7 mouse cellular contexts compared by ENCODE assay signal in the genomic region with DNA sequence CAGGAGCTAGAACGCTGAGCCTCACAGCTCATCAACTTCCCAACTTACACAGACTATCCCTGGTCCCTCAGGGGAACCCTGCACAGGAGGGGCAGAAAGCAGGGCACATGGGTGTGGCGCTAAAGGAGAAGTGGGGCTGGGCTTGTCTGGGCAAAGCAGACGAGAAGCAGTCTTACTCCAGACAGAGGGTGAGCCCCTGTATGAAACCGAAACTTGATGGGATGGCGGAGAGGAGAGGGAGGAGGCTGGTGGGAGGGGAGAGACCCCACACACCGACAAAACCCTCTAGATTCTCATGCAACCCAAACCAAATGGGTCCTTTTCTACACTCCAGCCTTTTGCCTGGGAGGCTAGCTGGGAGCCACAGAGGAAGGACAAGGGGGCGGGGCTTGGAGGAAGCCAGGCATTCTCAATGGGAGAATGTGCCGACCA. TPM values are rescaled to one million over a fixed set of nuclear protein-coding genes. Genes with fewer than 3 reads are reported as not detected.
DNase-seq lines count a peak whose midpoint lies in the region; ATAC-seq and TF ChIP-seq lines count a peak whose summit lies in the region.

No protein-coding gene starts in this region.

- 14% methylated on average over 8 of the region's 8 CpGs for WGBS in heart, adult 2 months
- 6% methylated on average over 8 of the region's 8 CpGs for WGBS in kidney, postnatal 0 days

- TF ChIP-seq CTCF in heart, adult 2 months (IDR thresholded peaks at IDR 0.05), result no peak
- no peak for TF ChIP-seq CTCF in kidney, postnatal 0 days (IDR thresholded peaks at IDR 0.05; ENCODE audit: low read depth)

- peak overlapping the region; percentile 17 for H3K27ac ChIP-seq in heart, adult 2 months
- no peak overlapping the region for H3K27ac ChIP-seq in kidney, postnatal 0 days

- H3K36me3 ChIP-seq in heart, adult 2 months (ENCODE audit: control insufficient read depth, insufficient read depth, low read length), result no peaks in the 10 kb centered on the region
- no peaks in the 10 kb centered on the region for H3K36me3 ChIP-seq in kidney, postnatal 0 days (ENCODE audit: insufficient read depth, low read length)
- H3K36me3 ChIP-seq in megakaryocyte, embryonic 14.5 days (replicated peaks; ENCODE audit: low read length), result no peaks in the 10 kb centered on the region

- peak overlapping the region; percentile 49 for H3K4me2 ChIP-seq in kidney, postnatal 0 days (ENCODE audit: low read length)

- ATAC-seq in kidney, postnatal 0 days (replicated peaks; ENCODE audit: low FRiP score, low read depth), result no peak

- TF ChIP-seq POLR2A in heart, adult 2 months (IDR thresholded peaks at IDR 0.05; ENCODE audit: insufficient read depth, low read depth, low read length), result no peak

- H3K4me3 ChIP-seq in heart, adult 2 months, result peak overlapping the region; percentile 5
- peak overlapping the region; percentile 25 for H3K4me3 ChIP-seq in kidney, postnatal 0 days (replicated peaks; ENCODE audit: low read depth, low read length)
- H3K4me3 ChIP-seq in megakaryocyte, embryonic 14.5 days (replicated peaks), result peak overlapping the region; percentile 91

- no peaks in the 10 kb centered on the region for H3K79me2 ChIP-seq in heart, adult 2 months (replicated peaks; ENCODE audit: control insufficient read depth, insufficient read depth, low read length)

- intact Hi-C loops in heart, adult 2 months (cut with DNase I), result no loop called here
- intact Hi-C loops in left cerebral cortex, postnatal 14 days (cut with DNase I), result no loop called here

- H3K9ac ChIP-seq in heart, adult 2 months (ENCODE audit: low read depth, low read length), result peak overlapping the region; percentile 5; the same call in 1 of the 2 replicates
- H3K9ac ChIP-seq in kidney, postnatal 0 days (ENCODE audit: low read depth, low read length), result 0 out of 2 replicates have a peak overlapping the region, but pooled peaks have one; percentile 10

- H3K9me3 ChIP-seq in kidney, postnatal 0 days (replicated peaks; ENCODE audit: low read length), result no peaks in the 10 kb centered on the region
- H3K9me3 ChIP-seq in megakaryocyte, embryonic 14.5 days, result no peaks in the 10 kb centered on the region; the same call in 1 of the 2 replicates

- no peaks in the 10 kb centered on the region for H3K27me3 ChIP-seq in heart, adult 2 months (ENCODE audit: control insufficient read depth, insufficient read depth, low read length)
- H3K27me3 ChIP-seq in kidney, postnatal 0 days (ENCODE audit: insufficient read depth, low read length), result no peaks in the 10 kb centered on the region
- peaks cover 60% of the 10 kb centered on the region for H3K27me3 ChIP-seq in megakaryocyte, embryonic 14.5 days (replicated peaks)

- H3K4me1 ChIP-seq in heart, adult 2 months (ENCODE audit: control insufficient read depth, insufficient read depth, low read length), result no peaks in the 10 kb centered on the region; the same call in 1 of the 2 replicates
- peaks cover 31% of the 10 kb centered on the region for H3K4me1 ChIP-seq in kidney, postnatal 0 days (replicated peaks; ENCODE audit: insufficient read depth, low read length)
- H3K4me1 ChIP-seq in megakaryocyte, embryonic 14.5 days, result peaks cover 36% of the 10 kb centered on the region

- peak; percentile 8 for DNase-seq in 3T3-L1 (ENCODE audit: low read depth, low spot score)
- peak; percentile 16 for DNase-seq in CD4-positive helper T cell, adult 2 months (ENCODE audit: low read depth, low spot score)
- DNase-seq in heart, adult 2 months, result peak; percentile 49 to 60
- peak; percentile 32 for DNase-seq in kidney, postnatal 0 days (ENCODE audit: low spot score)
- no peak for DNase-seq in left cerebral cortex, postnatal 14 days (ENCODE audit: low spot score in 2 of 2)
- no peak for DNase-seq in adrenal gland, postnatal 10 days

- no peak for TF ChIP-seq EP300 in heart, adult 2 months (IDR thresholded peaks at IDR 0.05; ENCODE audit: insufficient read depth, low read depth, low read length)

RNA-seq across cellular contexts. Expression of a gene that starts 28.3 kb away (rescaled TPM):
- under 1 TPM; 0.08 to 0.14 TPM for total RNA-seq in heart, adult 2 months (2021)
- 0.04 TPM in 1 of 2 replicates, not detected in the other for polyA plus RNA-seq in heart, adult 2 months (2012; rRNA removed)
- polyA plus RNA-seq in kidney, postnatal 0 days (2015; fragmentation: Nextera tagmentation; extraction: Ambion mirVana), result 3.6 and 4.6 TPM in 2 replicates
- polyA plus RNA-seq in megakaryocyte, embryonic 14.5 days (2012; ENCODE audit: insufficient read depth, low replicate concordance), result not detected in 2 replicates
- 1 to 10 TPM in 1 of 2 experiments, under 1 TPM in 1; 0.95 to 1.4 TPM for total RNA-seq in left cerebral cortex, postnatal 14 days (2021)
- total RNA-seq in adrenal gland, postnatal 10 days (2021), result under 1 TPM; 0.33 TPM

RNA-seq across cellular contexts. Expression of a gene that starts 50.3 kb away (rescaled TPM):
- total RNA-seq in heart, adult 2 months (2021), result 10 to 100 TPM; 35.0 to 41.5 TPM
- 27.0 and 39.4 TPM in 2 replicates for polyA plus RNA-seq in heart, adult 2 months (2012; rRNA removed)
- 6.3 and 6.8 TPM in 2 replicates for polyA plus RNA-seq in kidney, postnatal 0 days (2015; fragmentation: Nextera tagmentation; extraction: Ambion mirVana)
- polyA plus RNA-seq in megakaryocyte, embryonic 14.5 days (2012; ENCODE audit: insufficient read depth, low replicate concordance), result 50.7 and 286 TPM in 2 replicates
- 100 to 1,000 TPM; 111 to 118 TPM for total RNA-seq in left cerebral cortex, postnatal 14 days (2021)
- total RNA-seq in adrenal gland, postnatal 10 days (2021), result 10 to 100 TPM; 13.8 to 15.4 TPM

RNA-seq across cellular contexts. Expression of a gene that starts 50.5 kb away (rescaled TPM):
- not detected for total RNA-seq in heart, adult 2 months (2021)
- polyA plus RNA-seq in heart, adult 2 months (2012; rRNA removed), result 0.12 and 0.25 TPM in 2 replicates
- 0.42 and 0.52 TPM in 2 replicates for polyA plus RNA-seq in kidney, postnatal 0 days (2015; fragmentation: Nextera tagmentation; extraction: Ambion mirVana)
- 3.6 and 4.5 TPM in 2 replicates for polyA plus RNA-seq in megakaryocyte, embryonic 14.5 days (2012; ENCODE audit: insufficient read depth, low replicate concordance)
- total RNA-seq in left cerebral cortex, postnatal 14 days (2021), result 1 to 10 TPM in 1 of 2 experiments, under 1 TPM in 1; 0.81 to 1.1 TPM
- under 1 TPM; 0.12 to 0.85 TPM for total RNA-seq in adrenal gland, postnatal 10 days (2021)

Comparison
In these comparisons a context has a peak if more than half of its experiments do, and no peak if none do; other contexts are left out.
1. DNase-seq: peak in 3T3-L1 (single experiment), CD4-positive helper T cell, adult 2 months (single experiment), heart, adult 2 months (2 of 2) and kidney, postnatal 0 days (single experiment); none in left cerebral cortex, postnatal 14 days (0 of 2) and adrenal gland, postnatal 10 days (single experiment).
2. H3K4me3 ChIP-seq: peak in every context shown above with its lines; median percentile 91 in megakaryocyte, embryonic 14.5 days; 25 in kidney, postnatal 0 days; 5 in heart, adult 2 months.